Mouse (Mus musculus) kidney, postnatal 0 days (tissue): ENCODE measurements around the gene Zkscan3. TPM values are rescaled to one million over a fixed set of nuclear protein-coding genes. Genes with fewer than 3 reads are reported as not detected.

ENCODE experiments used
- ATAC-seq: fragments of 200-750 bp; cut with Nextera tagmentation; replicated peaks from 2 replicates; pipeline ENCODE4 v1.8.0; 2017; ENCODE audit warnings: low read depth, moderate number of reproducible peaks, moderate TSS enrichment, moderate library complexity; ENCODE audit not compliant: low FRiP score
- DNase-seq: peaks from one replicate; pipeline ENCODE4 v3.0.0-alpha.2; 2016; ENCODE audit warnings: low spot score
- H3K27ac ChIP-seq: fragments of 300-500 bp; sonication (generic); 2 replicates; pipeline ENCODE4 v1.5.1; 2014; ENCODE audit warnings: mild to moderate bottlenecking
- H3K27me3 ChIP-seq: fragments of 300-500 bp; sonication (generic); 2 replicates; pipeline ENCODE4 v1.6.1; 2014; ENCODE audit warnings: low read length, mixed read lengths; ENCODE audit not compliant: insufficient read depth
- H3K36me3 ChIP-seq: fragments of 300-500 bp; sonication (generic); 2 replicates; pipeline ENCODE4 v1.6.1; 2014; ENCODE audit warnings: low read length, mixed read lengths; ENCODE audit not compliant: insufficient read depth
- H3K4me1 ChIP-seq: fragments of 300-500 bp; sonication (generic); replicated peaks from 2 replicates; pipeline ENCODE4 v1.6.1; 2014; ENCODE audit warnings: antibody characterized with exemption, low read length, mixed read lengths; ENCODE audit not compliant: insufficient read depth
- H3K4me2 ChIP-seq: fragments of 300-500 bp; sonication (generic); 2 replicates; pipeline ENCODE4 v1.6.1; 2014; ENCODE audit warnings: mild to moderate bottlenecking, low read length, moderate library complexity, mixed read lengths
- H3K4me3 ChIP-seq: fragments of 300-500 bp; sonication (generic); replicated peaks from 2 replicates; pipeline ENCODE4 v1.5.1; 2014; ENCODE audit warnings: low read depth, low read length
- H3K9ac ChIP-seq: fragments of 300-500 bp; sonication (generic); 2 replicates; pipeline ENCODE4 v1.6.1; 2014; ENCODE audit warnings: low read depth, low read length
- H3K9me3 ChIP-seq: fragments of 300-500 bp; sonication (generic); replicated peaks from 2 replicates; pipeline ENCODE4 v1.6.1; 2016; ENCODE audit warnings: low read length, inconsistent platforms, mixed read lengths
- CTCF ChIP-seq: IDR thresholded peaks from 2 replicates; pipeline ENCODE4 v1.5.1; 2016; ENCODE audit warnings: antibody characterized with exemption, low read depth, mild to moderate bottlenecking, moderate library complexity
- WGBS: fragments of 180-500 bp; shearing (Covaris S2); extraction: QIAGEN DNeasy Blood & Tissue Kit; methylation state at CpG from one replicate; pipeline ENCODE4 v1.1.7; 2014; 5-methylcytosine and 5-hydroxymethylcytosine counted together
- polyA plus RNA-seq: library from polyadenylated mRNA; unstranded; fragments of >200 nt; fragmentation: Nextera tagmentation; extraction: Ambion mirVana; gene quantifications from 2 replicates; pipeline ENCODE4 v1.2.1, GENCODE M21; 2015

The Zkscan3 gene
- polyA plus RNA-seq, 1 experiment from 2014 or later = 64.7 TPM

GRCm38 (mm10) chr13:21377773-21378172 is 24.8 kb downstream of the Zkscan3 start:
- Histone ChIP-seq H3K27ac (no peak overlapping the region), H3K27me3 (no peaks in the 10 kb centered on the region), H3K4me1 (no peaks in the 10 kb centered on the region), H3K36me3 (no peaks in the 10 kb centered on the region), H3K4me3 (no peak overlapping the region), H3K4me2 (no peak overlapping the region), H3K9ac (no peak overlapping the region), H3K9me3 (no peaks in the 10 kb centered on the region)
- 83% methylated on average over 2 of the region's 2 CpGs for WGBS
- DNase-seq (no peak), ATAC-seq (no peak)
- no peak for TF ChIP-seq CTCF

- TF ChIP-seq CTCF = no peak
- WGBS = 89% methylated on average over 2 of the region's 2 CpGs
These were observed 29.9 kb downstream of the Zkscan3 start for GRCm38 (mm10) chr13:21372700-21373099.

GRCm38 (mm10) chr13:21366635-21367034 is 35.9 kb downstream of the Zkscan3 start:
- Histone ChIP-seq H3K36me3 (peaks cover 22% of the 10 kb centered on the region; the same call in 1 of the 2 replicates), H3K4me2 (no peak overlapping the region), H3K27me3 (no peaks in the 10 kb centered on the region), H3K4me3 (no peak overlapping the region), H3K4me1 (peaks cover 11% of the 10 kb centered on the region), H3K9ac (no peak overlapping the region), H3K27ac (no peak overlapping the region), H3K9me3 (no peaks in the 10 kb centered on the region)
- DNase-seq = no peak
- TF ChIP-seq CTCF = no peak
- ATAC-seq = no peak
- 80% methylated on average over 6 of the region's 6 CpGs for WGBS

More at GRCm38 (mm10) chr13:21372700-21373099, 29.9 kb downstream of the Zkscan3 start:
- H3K9me3 ChIP-seq = no peaks in the 10 kb centered on the region
- H3K4me1 ChIP-seq = no peaks in the 10 kb centered on the region
- H3K9ac ChIP-seq = no peak overlapping the region
- no peak overlapping the region for H3K4me2 ChIP-seq
- DNase-seq (no peak), ATAC-seq (no peak)
- H3K27me3 ChIP-seq = no peaks in the 10 kb centered on the region
- no peak overlapping the region for H3K27ac ChIP-seq
- H3K36me3 ChIP-seq = peaks cover 17% of the 10 kb centered on the region; the same call in 1 of the 2 replicates
- H3K4me3 ChIP-seq = no peak overlapping the region

GRCm38 (mm10) chr13:21363719-21364118 is 38.8 kb downstream of the Zkscan3 start:
- no peak for ATAC-seq
- peak overlapping the region; percentile 64 for H3K4me2 ChIP-seq
- no peak for DNase-seq
- H3K4me1 ChIP-seq = peaks cover 11% of the 10 kb centered on the region
- TF ChIP-seq CTCF = no peak
- H3K4me3 ChIP-seq = peak overlapping the region; percentile 71
- 70% methylated on average over 12 of the region's 12 CpGs for WGBS
- H3K27ac ChIP-seq = no peak overlapping the region
- no peaks in the 10 kb centered on the region for H3K9me3 ChIP-seq
- no peaks in the 10 kb centered on the region for H3K27me3 ChIP-seq
- peaks cover 8% of the 10 kb centered on the region; the same call in 1 of the 2 replicates for H3K36me3 ChIP-seq
- 0 out of 2 replicates have a peak overlapping the region, but pooled peaks have one; percentile 31 for H3K9ac ChIP-seq

- under 1% methylated on average over 29 of the region's 29 CpGs for WGBS
- peaks cover 11% of the 10 kb centered on the region for H3K4me1 ChIP-seq
- DNase-seq = peak; percentile 98
These were observed 39.8 kb downstream of the Zkscan3 start, which contains the start of gene Zscan12 for GRCm38 (mm10) chr13:21362621-21363248. Gene Zscan12 (plus strand): TSS chr13:21362820.

GRCm38 (mm10) chr13:21350593-21350992 is 52.0 kb downstream of the Zkscan3 start:
- Histone ChIP-seq H3K36me3 (no peaks in the 10 kb centered on the region), H3K9me3 (no peaks in the 10 kb centered on the region), H3K4me2 (no peak overlapping the region), H3K27me3 (no peaks in the 10 kb centered on the region), H3K4me1 (no peaks in the 10 kb centered on the region), H3K27ac (no peak overlapping the region), H3K9ac (no peak overlapping the region), H3K4me3 (no peak overlapping the region)
- no peak for ATAC-seq
- DNase-seq = no peak
- no peak for TF ChIP-seq CTCF

More at GRCm38 (mm10) chr13:21362621-21363248, 39.8 kb downstream of the Zkscan3 start, which contains the start of gene Zscan12:
- H3K4me2 ChIP-seq = peak within 1 kb of the TSS; percentile 64
- peak; percentile 97 for ATAC-seq
- no peaks in the 10 kb centered on the region for H3K27me3 ChIP-seq
- H3K36me3 ChIP-seq = 0 out of 2 replicates have a peak, but pooled peaks cover 5% of the 10 kb centered on the region
- H3K9ac ChIP-seq = peak within 1 kb of the TSS; percentile 82
- peak within 1 kb of the TSS; percentile 71 for H3K4me3 ChIP-seq
- no peaks in the 10 kb centered on the region for H3K9me3 ChIP-seq
- peak within 1 kb of the TSS; percentile 75 for H3K27ac ChIP-seq
- no peak for TF ChIP-seq CTCF
